Mouse (Mus musculus) cerebellum, adult 2 months (tissue): Measurements from ENCODE around the gene Maml3.

Experiments used
- CTCF ChIP-seq: fragments of 200-500 bp; IDR thresholded peaks from 2 replicates; pipeline ENCODE4 v1.5.1; 2011; ENCODE audit warnings: low read depth, mild to moderate bottlenecking, control low read depth, low read length, moderate library complexity, borderline replicate concordance; ENCODE audit not compliant: insufficient read depth
- POLR2A ChIP-seq: fragments of 200-500 bp; IDR thresholded peaks from 2 replicates; pipeline ENCODE4 v1.6.1; 2011; ENCODE audit warnings: low read length, control low read depth, borderline replicate concordance; ENCODE audit not compliant: insufficient read depth

- TF ChIP-seq CTCF (no peak), POLR2A (no peak)
Observed at GRCm38 (mm10) chr3:51913498-51913897, 191.4 kb downstream of the Maml3 start.
